Mouse (Mus musculus) adrenal gland (tissue): Measurements from ENCODE around the gene Olfr130.

ENCODE experiments used
- intact Hi-C: fragments of 180-260 bp; cut with DNase I; formaldehyde crosslinking; loops from one replicate; pipeline ENCODE4 v1.15.1; 2025
- long read RNA-seq, 2 experiments: library from polyadenylated mRNA; unstranded; transcript quantifications; one replicate each; pipeline ENCODE4 v2.0.0; 2020; ENCODE audit warnings: borderline replicate concordance in 1 of 2; ENCODE audit not compliant: insufficient replicate concordance in 1 of 2

Gene Olfr130
- long read RNA-seq, experiment 1: 0 reads
- long read RNA-seq, experiment 2: 0 reads

GRCm38 (mm10) chr17:38063621-38064020 lies at the start of gene Olfr130:
Olfr130 (plus strand) TSS chr17:38063921.
- intact Hi-C loops: no loop called here

DNA sequence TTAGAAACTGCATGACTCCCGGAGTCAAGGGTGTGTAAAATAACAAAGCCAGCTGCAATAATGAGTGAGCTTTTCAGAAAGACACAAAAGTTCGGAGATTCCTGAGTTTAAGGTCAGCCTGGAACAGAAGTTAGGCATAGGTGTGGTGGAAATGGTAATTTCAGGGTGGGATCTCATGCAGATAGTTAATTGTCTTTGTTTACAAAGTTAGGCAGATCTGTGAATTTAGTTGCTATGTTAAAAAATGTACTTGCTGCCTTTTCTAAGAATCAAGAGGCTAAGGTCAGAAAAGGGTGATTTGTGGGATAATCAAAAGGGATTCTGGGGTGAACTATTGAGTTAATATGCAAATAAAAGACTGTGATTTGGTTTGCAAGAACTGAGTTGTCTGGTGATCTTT lies 47.4 kb upstream of the Olfr130 start:
- intact Hi-C loops: no loop called here

DNA sequence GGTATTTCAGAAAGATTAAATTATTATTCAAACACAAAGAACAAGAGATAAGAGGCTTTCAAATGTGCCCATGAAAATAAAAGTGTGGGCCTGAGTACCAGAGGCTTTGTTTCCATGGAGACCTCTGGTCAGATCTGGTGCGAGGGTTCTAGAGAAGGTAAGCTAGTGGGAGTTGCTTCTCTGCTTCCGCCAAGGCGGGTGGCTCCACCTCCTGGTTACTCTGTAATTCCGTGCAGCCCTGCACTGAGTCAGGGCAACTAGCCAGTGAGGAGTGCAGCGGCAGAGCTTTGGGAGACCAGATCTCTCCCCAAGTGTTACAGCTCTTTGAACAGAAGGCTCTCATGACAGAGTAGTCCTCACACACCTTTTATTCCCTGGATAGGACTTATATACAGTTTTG lies 37.4 kb upstream of the Olfr130 start:
- intact Hi-C loops: no loop called here

DNA sequence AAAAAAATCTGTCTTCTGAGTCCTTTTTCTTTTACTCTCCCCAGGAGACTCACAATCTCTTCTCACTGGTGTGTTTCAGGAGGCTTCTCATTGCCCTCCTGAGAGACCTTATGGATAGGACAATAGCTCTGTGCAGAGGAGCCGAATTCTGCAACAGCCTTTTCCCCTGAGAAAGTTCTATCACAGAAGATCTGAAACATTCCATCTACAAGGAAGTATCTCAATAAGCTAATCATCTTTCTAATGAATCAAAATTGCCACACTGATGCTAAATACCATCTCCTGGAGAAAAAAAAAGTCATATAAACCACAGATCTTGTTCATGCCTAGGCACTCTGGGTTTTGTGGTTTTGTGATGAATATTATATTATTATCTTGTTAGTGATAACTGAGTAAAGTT lies 3.7 kb upstream of the Olfr130 start, which contains the start of gene Olfr129:
TSS of gene Olfr129 (minus strand) at position 101 of the 400 bp plus-strand sequence.
- intact Hi-C loops: no loop called here

GRCm38 (mm10) chr17:38082364-38082763 lies 18.6 kb downstream of the Olfr130 start:
- intact Hi-C loops: no loop called here

GRCm38 (mm10) chr17:38088593-38088992 lies 24.9 kb downstream of the Olfr130 start, which contains the start of gene Olfr131:
Olfr131 (minus strand) TSS chr17:38088693.
- intact Hi-C loops: no loop called here
